Mouse (Mus musculus): ENCODE data around the gene Tbc1d22a. TPM values are rescaled to one million over a fixed set of nuclear protein-coding genes. Genes with fewer than 3 reads are reported as not detected.

The Tbc1d22a gene
- polyA plus RNA-seq, 2 experiments = 8.7 to 15.5 TPM

DNA sequence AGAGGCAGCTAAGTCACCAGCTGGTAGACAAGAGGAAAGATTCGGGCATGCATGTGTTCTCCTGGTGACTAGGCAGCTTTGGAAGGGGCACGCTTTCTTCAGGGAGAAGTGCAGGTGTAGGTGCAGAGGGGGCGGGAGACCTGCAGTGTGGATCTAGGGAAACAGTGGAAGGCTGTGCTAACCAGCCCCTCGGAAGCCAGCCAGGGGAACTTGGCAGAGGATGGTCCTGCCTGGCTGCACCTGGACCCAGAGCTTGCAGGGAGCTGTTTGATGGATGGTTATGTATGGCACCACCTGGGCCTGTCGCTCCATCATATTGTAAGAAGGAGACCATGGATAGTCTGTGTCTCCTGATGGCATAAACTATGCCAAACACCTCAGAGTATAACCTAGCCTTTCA lies 214.2 kb downstream of the Tbc1d22a start:
- H3K9ac ChIP-seq (ENCODE audit: low read depth, low read length, severe bottlenecking) = no peak overlapping the region
- no peak for DNase-seq (ENCODE audit: low spot score)
- peaks cover 10% of the 10 kb centered on the region for H3K4me1 ChIP-seq (ENCODE audit: control insufficient read depth, insufficient read depth, low read length)
- no peak overlapping the region for H3K4me3 ChIP-seq (replicated peaks; ENCODE audit: low read length)
- H3K27me3 ChIP-seq (ENCODE audit: control insufficient read depth, insufficient read depth, low read length) = no peaks in the 10 kb centered on the region
- no peaks in the 10 kb centered on the region for H3K36me3 ChIP-seq (ENCODE audit: control insufficient read depth, insufficient read depth, low read length)
- no peak overlapping the region for H3K27ac ChIP-seq (replicated peaks; ENCODE audit: low read depth, low read length)
- WGBS = 83% methylated on average over 5 of the region's 5 CpGs
- no peak for ATAC-seq (ENCODE audit: low FRiP score, low read depth)
- TF ChIP-seq POLR2A (IDR thresholded peaks at IDR 0.05; ENCODE audit: borderline replicate concordance, extremely low read depth, insufficient read depth, insufficient read length) = no peak
- H3K4me2 ChIP-seq (replicated peaks; ENCODE audit: low read depth, low read length, severe bottlenecking) = no peak overlapping the region
- H3K9me3 ChIP-seq (ENCODE audit: control insufficient read depth, low read length) = no peaks in the 10 kb centered on the region

- no peaks in the 10 kb centered on the region for H3K36me3 ChIP-seq (ENCODE audit: control insufficient read depth, insufficient read depth, low read length)
- 24% methylated on average over 8 of the region's 8 CpGs for whole genome bisulfite sequencing
- ATAC-seq (ENCODE audit: low FRiP score, low read depth) (no peak), DNase-seq (ENCODE audit: low spot score) (no peak)
- peaks cover 6% of the 10 kb centered on the region for H3K4me1 ChIP-seq (ENCODE audit: control insufficient read depth, insufficient read depth, low read length)
- H3K27me3 ChIP-seq (ENCODE audit: control insufficient read depth, insufficient read depth, low read length) = no peaks in the 10 kb centered on the region
- no peaks in the 10 kb centered on the region for H3K9me3 ChIP-seq (ENCODE audit: control insufficient read depth, low read length)
- no peak overlapping the region for H3K27ac ChIP-seq (replicated peaks; ENCODE audit: low read depth, low read length)
- no peak for TF ChIP-seq POLR2A (IDR thresholded peaks at IDR 0.05; ENCODE audit: borderline replicate concordance, extremely low read depth, insufficient read depth, insufficient read length)
- H3K4me3 ChIP-seq (replicated peaks; ENCODE audit: low read length) = no peak overlapping the region
- H3K4me2 ChIP-seq (replicated peaks; ENCODE audit: low read depth, low read length, severe bottlenecking) = no peak overlapping the region
- no peak overlapping the region for H3K9ac ChIP-seq (ENCODE audit: low read depth, low read length, severe bottlenecking)
Measured at GRCm38 (mm10) chr15:86429766-86430335, 215.6 kb downstream of the Tbc1d22a start.

DNA sequence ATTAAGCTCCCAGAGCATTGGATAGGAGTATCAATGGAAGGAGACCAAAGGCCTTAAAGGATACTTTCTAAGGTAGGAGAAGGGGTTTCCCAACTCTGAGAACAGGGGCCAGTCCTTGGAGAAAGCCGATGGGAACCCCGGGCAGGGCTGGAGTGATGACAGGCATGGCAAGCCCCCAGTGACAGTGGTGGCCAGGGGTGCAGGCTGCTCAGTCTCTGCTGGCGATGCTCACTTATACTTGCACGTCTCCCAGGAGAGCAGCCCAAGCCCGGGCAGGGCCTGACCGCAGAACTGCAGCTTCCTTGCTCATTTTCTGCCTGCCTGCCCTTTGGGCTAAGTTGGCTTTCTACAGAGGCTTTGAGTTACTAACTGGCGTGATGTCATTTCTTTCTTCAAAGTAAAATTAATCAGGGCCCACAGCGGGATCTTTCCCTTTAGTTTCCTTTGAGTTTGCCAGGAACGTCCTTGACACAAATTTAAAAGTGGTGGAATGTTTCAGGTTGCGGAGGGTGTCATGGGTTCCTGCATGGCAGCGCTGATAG lies 217.4 kb downstream of the Tbc1d22a start:
- no peak for TF ChIP-seq POLR2A (IDR thresholded peaks at IDR 0.05; ENCODE audit: borderline replicate concordance, extremely low read depth, insufficient read depth, insufficient read length)
- no peak for DNase-seq (ENCODE audit: low spot score)
- peaks cover 6% of the 10 kb centered on the region for H3K4me1 ChIP-seq (ENCODE audit: control insufficient read depth, insufficient read depth, low read length)
- H3K4me3 ChIP-seq (replicated peaks; ENCODE audit: low read length) = no peak overlapping the region
- no peaks in the 10 kb centered on the region for H3K27me3 ChIP-seq (ENCODE audit: control insufficient read depth, insufficient read depth, low read length)
- ATAC-seq (ENCODE audit: low FRiP score, low read depth) = no peak
- no peak overlapping the region for H3K4me2 ChIP-seq (replicated peaks; ENCODE audit: low read depth, low read length, severe bottlenecking)
- WGBS = 62% methylated on average over 11 of the region's 11 CpGs
- H3K27ac ChIP-seq (replicated peaks; ENCODE audit: low read depth, low read length) = no peak overlapping the region
- no peaks in the 10 kb centered on the region for H3K9me3 ChIP-seq (ENCODE audit: control insufficient read depth, low read length)
- H3K9ac ChIP-seq (ENCODE audit: low read depth, low read length, severe bottlenecking) = no peak overlapping the region
- no peaks in the 10 kb centered on the region for H3K36me3 ChIP-seq (ENCODE audit: control insufficient read depth, insufficient read depth, low read length)

DNA sequence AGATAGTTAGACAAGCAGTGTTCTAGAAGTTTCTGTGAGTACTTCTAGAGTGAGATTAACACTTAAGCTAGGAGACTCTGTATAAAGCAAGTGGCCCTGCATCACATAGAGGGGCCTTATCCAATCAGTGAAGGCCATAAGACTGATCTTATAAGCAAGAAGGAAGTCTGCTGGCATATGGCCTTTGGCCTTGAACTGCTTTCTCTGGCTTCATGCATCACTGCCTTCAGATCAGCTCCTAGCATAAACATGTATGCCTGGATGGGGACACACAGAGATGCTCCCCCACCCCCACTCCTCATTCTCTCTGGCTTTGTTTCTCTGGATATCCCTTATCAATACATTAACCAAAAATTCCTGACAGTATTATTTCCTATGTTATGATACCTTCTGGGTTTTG lies 218.5 kb downstream of the Tbc1d22a start:
- Histone ChIP-seq H3K9me3 (ENCODE audit: control insufficient read depth, low read length) (no peaks in the 10 kb centered on the region), H3K4me3 (replicated peaks; ENCODE audit: low read length) (no peak overlapping the region), H3K4me1 (ENCODE audit: control insufficient read depth, insufficient read depth, low read length) (peaks cover 6% of the 10 kb centered on the region), H3K27ac (replicated peaks; ENCODE audit: low read depth, low read length) (no peak overlapping the region), H3K9ac (ENCODE audit: low read depth, low read length, severe bottlenecking) (no peak overlapping the region), H3K4me2 (replicated peaks; ENCODE audit: low read depth, low read length, severe bottlenecking) (no peak overlapping the region), H3K36me3 (ENCODE audit: control insufficient read depth, insufficient read depth, low read length) (no peaks in the 10 kb centered on the region), H3K27me3 (ENCODE audit: control insufficient read depth, insufficient read depth, low read length) (no peaks in the 10 kb centered on the region)
- DNase-seq (ENCODE audit: low spot score) (no peak), ATAC-seq (ENCODE audit: low FRiP score, low read depth) (no peak)
- no peak for TF ChIP-seq POLR2A (IDR thresholded peaks at IDR 0.05; ENCODE audit: borderline replicate concordance, extremely low read depth, insufficient read depth, insufficient read length)

DNA sequence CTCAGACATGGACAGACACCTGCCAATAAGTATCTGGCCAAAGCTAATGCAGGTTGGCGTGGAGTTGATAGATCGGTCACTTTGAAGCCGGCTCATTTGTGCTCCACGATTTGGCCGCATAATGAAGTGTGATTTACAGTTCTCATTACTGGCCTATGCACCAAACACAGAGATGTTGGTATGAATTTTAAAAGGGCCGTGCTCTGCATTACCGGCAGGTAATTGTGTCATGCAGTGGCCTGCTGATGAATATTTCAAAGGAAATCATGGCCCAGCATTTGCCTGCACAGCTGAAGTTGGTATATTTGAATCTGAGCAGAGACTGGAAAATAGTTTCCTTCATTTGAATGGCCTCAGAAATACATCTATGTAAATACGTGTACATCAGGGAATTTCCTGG lies 219.1 kb downstream of the Tbc1d22a start:
- H3K4me1 ChIP-seq (ENCODE audit: control insufficient read depth, insufficient read depth, low read length) = peaks cover 6% of the 10 kb centered on the region
- ATAC-seq (ENCODE audit: low FRiP score, low read depth) (no peak), DNase-seq (ENCODE audit: low spot score) (no peak)
- no peaks in the 10 kb centered on the region for H3K36me3 ChIP-seq (ENCODE audit: control insufficient read depth, insufficient read depth, low read length)
- H3K4me2 ChIP-seq (replicated peaks; ENCODE audit: low read depth, low read length, severe bottlenecking) = no peak overlapping the region
- H3K9me3 ChIP-seq (ENCODE audit: control insufficient read depth, low read length) = no peaks in the 10 kb centered on the region
- H3K4me3 ChIP-seq (replicated peaks; ENCODE audit: low read length) = no peak overlapping the region
- H3K27ac ChIP-seq (replicated peaks; ENCODE audit: low read depth, low read length) = no peak overlapping the region
- WGBS = 46% methylated on average over 8 of the region's 8 CpGs
- no peaks in the 10 kb centered on the region for H3K27me3 ChIP-seq (ENCODE audit: control insufficient read depth, insufficient read depth, low read length)
- H3K9ac ChIP-seq (ENCODE audit: low read depth, low read length, severe bottlenecking) = no peak overlapping the region
- no peak for TF ChIP-seq POLR2A (IDR thresholded peaks at IDR 0.05; ENCODE audit: borderline replicate concordance, extremely low read depth, insufficient read depth, insufficient read length)
